30 mouse cellular contexts compared by ENCODE assay signal in genomic region chr10:128225064-128225463, GRCm38 (mm10). TPM values are rescaled to one million over a fixed set of nuclear protein-coding genes. Genes with fewer than 3 reads are reported as not detected.
DNase-seq lines count a peak whose midpoint lies in the region; ATAC-seq lines count a peak whose summit lies in the region.
"Had no signal": no experiment of that assay in that cellular context is flagged by ENCODE, and none has a peak within 500 bp of the region (broad histone marks: within the 10 kb centered on the region; RNA-seq: fewer than 3 reads in every experiment).

No protein-coding gene starts in this region.

- peak overlapping the region; percentile 10; the same call in 1 of the 2 replicates for H3K4me3 ChIP-seq in forebrain, embryonic 10.5 days
- no peak overlapping the region for H3K4me3 ChIP-seq in forebrain, embryonic 14.5 days (ENCODE audit: low read depth, low read length)
- no peak overlapping the region for H3K4me3 ChIP-seq in lung, embryonic 16.5 days (ENCODE audit: low read length)
- H3K4me3 ChIP-seq in embryonic facial prominence, embryonic 14.5 days (ENCODE audit: low read depth, low read length), result no peak overlapping the region
- no peak overlapping the region for H3K4me3 ChIP-seq in limb, embryonic 15.5 days
- H3K4me3 ChIP-seq: heart, adult 2 months; heart, embryonic 15.5 days; intestine, embryonic 15.5 days; layer of hippocampus, adult 2 months; midbrain, embryonic 15.5 days had no signal

- no peak overlapping the region for H3K4me2 ChIP-seq in forebrain, embryonic 14.5 days (ENCODE audit: low read length)
- H3K4me2 ChIP-seq in lung, embryonic 16.5 days (ENCODE audit: low read depth, low read length), result no peak overlapping the region
- 0 out of 2 replicates have a peak overlapping the region, but pooled peaks have one; percentile 3 for H3K4me2 ChIP-seq in embryonic facial prominence, embryonic 14.5 days (ENCODE audit: low read depth, low read length)
- H3K4me2 ChIP-seq in limb, embryonic 15.5 days, result no peak overlapping the region
- H3K4me2 ChIP-seq: heart, embryonic 15.5 days; intestine, embryonic 15.5 days; liver, embryonic 11.5 days; midbrain, embryonic 15.5 days had no signal

- no peak for DNase-seq in forebrain, embryonic 10.5 days (ENCODE audit: extremely low spot score, low spot score)
- DNase-seq in forebrain, embryonic 14.5 days (ENCODE audit: low spot score), result no peak
- DNase-seq in lung, postnatal 4 days, result no peak
- DNase-seq in embryonic facial prominence, embryonic 14.5 days (ENCODE audit: low spot score), result no peak
- no peak for DNase-seq in right cerebral cortex, postnatal 14 days
- DNase-seq: adrenal gland, postnatal 14 days; cerebellum, adult 2 months; cerebellum, postnatal 25 days; embryo, embryonic 11 days; forebrain, postnatal 0 days; gastrocnemius, postnatal 25 days; heart, adult 2 months; heart, postnatal 4 days; kidney, adult 8-10 months; kidney, postnatal 10 days; layer of hippocampus, postnatal 36 days; liver, postnatal 0 days; lung, postnatal 10 days; right cerebral cortex, postnatal 4 days; thymus, postnatal 14 days had no signal

- no peaks in the 10 kb centered on the region for H3K27me3 ChIP-seq in forebrain, embryonic 10.5 days (ENCODE audit: poor library complexity, severe bottlenecking)
- no peaks in the 10 kb centered on the region for H3K27me3 ChIP-seq in forebrain, embryonic 14.5 days (replicated peaks; ENCODE audit: control insufficient read depth, insufficient read depth, low read length)
- H3K27me3 ChIP-seq in lung, embryonic 16.5 days (ENCODE audit: control insufficient read depth, insufficient read depth, low read depth, low read length), result no peaks in the 10 kb centered on the region
- H3K27me3 ChIP-seq in embryonic facial prominence, embryonic 14.5 days (replicated peaks; ENCODE audit: control insufficient read depth, insufficient read depth, low read length), result no peaks in the 10 kb centered on the region
- H3K27me3 ChIP-seq in limb, embryonic 15.5 days, result no peaks in the 10 kb centered on the region
- H3K27me3 ChIP-seq: heart, embryonic 15.5 days; intestine, embryonic 15.5 days; midbrain, embryonic 15.5 days had no signal

- no peaks in the 10 kb centered on the region for H3K36me3 ChIP-seq in forebrain, embryonic 10.5 days (replicated peaks)
- H3K36me3 ChIP-seq in forebrain, embryonic 14.5 days (ENCODE audit: control insufficient read depth, insufficient read depth, low read length), result no peaks in the 10 kb centered on the region
- no peaks in the 10 kb centered on the region for H3K36me3 ChIP-seq in lung, embryonic 16.5 days (ENCODE audit: control insufficient read depth, insufficient read depth, low read length)
- H3K36me3 ChIP-seq in embryonic facial prominence, embryonic 14.5 days (ENCODE audit: control insufficient read depth, insufficient read depth, low read length), result no peaks in the 10 kb centered on the region
- H3K36me3 ChIP-seq in limb, embryonic 15.5 days, result no peaks in the 10 kb centered on the region
- H3K36me3 ChIP-seq: heart, embryonic 15.5 days; intestine, embryonic 15.5 days; midbrain, embryonic 15.5 days had no signal

- no peaks in the 10 kb centered on the region for H3K9me3 ChIP-seq in forebrain, embryonic 10.5 days
- H3K9me3 ChIP-seq in forebrain, embryonic 14.5 days (replicated peaks; ENCODE audit: control insufficient read depth, low read length), result no peaks in the 10 kb centered on the region
- no peaks in the 10 kb centered on the region for H3K9me3 ChIP-seq in lung, embryonic 16.5 days (ENCODE audit: control insufficient read depth, low read length)
- H3K9me3 ChIP-seq in embryonic facial prominence, embryonic 14.5 days (ENCODE audit: control insufficient read depth, low read length), result no peaks in the 10 kb centered on the region
- H3K9me3 ChIP-seq in limb, embryonic 15.5 days, result no peaks in the 10 kb centered on the region
- H3K9me3 ChIP-seq: heart, embryonic 15.5 days; intestine, embryonic 15.5 days; midbrain, embryonic 15.5 days had no signal

- ATAC-seq in forebrain, embryonic 14.5 days, result no peak
- no peak for ATAC-seq in lung, embryonic 16.5 days (ENCODE audit: low read depth)
- ATAC-seq in embryonic facial prominence, embryonic 14.5 days (ENCODE audit: low read depth), result peak; percentile 62; the same call in 1 of the 2 replicates
- ATAC-seq in limb, embryonic 15.5 days (ENCODE audit: insufficient number of reproducible peaks, low FRiP score, low TSS enrichment, low read depth), result no peak
- ATAC-seq: forebrain, postnatal 0 days; hindbrain, embryonic 16.5 days; intestine, embryonic 15.5 days; liver, postnatal 0 days; midbrain, embryonic 15.5 days had no signal

- peaks cover 29% of the 10 kb centered on the region for H3K4me1 ChIP-seq in forebrain, embryonic 10.5 days
- no peaks in the 10 kb centered on the region for H3K4me1 ChIP-seq in forebrain, embryonic 14.5 days (ENCODE audit: control insufficient read depth, insufficient read depth, low read length)
- H3K4me1 ChIP-seq in lung, embryonic 16.5 days (replicated peaks; ENCODE audit: control insufficient read depth, insufficient read depth, low read length), result no peaks in the 10 kb centered on the region
- H3K4me1 ChIP-seq in embryonic facial prominence, embryonic 14.5 days (ENCODE audit: control insufficient read depth, insufficient read depth, low read length), result peaks cover 8% of the 10 kb centered on the region
- peaks cover 14% of the 10 kb centered on the region; the same call in 1 of the 2 replicates for H3K4me1 ChIP-seq in limb, embryonic 15.5 days
- H3K4me1 ChIP-seq: heart, embryonic 15.5 days; midbrain, embryonic 15.5 days had no signal

- 35% methylated on average over 5 of the region's 5 CpGs for WGBS in forebrain, embryonic 10.5 days
- 25% methylated on average over 5 of the region's 5 CpGs for WGBS in forebrain, embryonic 14.5 days
- WGBS in lung, embryonic 16.5 days, result 48% methylated on average over 5 of the region's 5 CpGs
- WGBS in embryonic facial prominence, embryonic 14.5 days, result 28% methylated on average over 5 of the region's 5 CpGs
- WGBS in limb, embryonic 15.5 days, result 36% methylated on average over 5 of the region's 5 CpGs

- H3K27ac ChIP-seq in forebrain, embryonic 10.5 days, result peak overlapping the region; percentile 61
- H3K27ac ChIP-seq in forebrain, embryonic 14.5 days (ENCODE audit: low read depth, low read length), result no peak overlapping the region
- no peak overlapping the region for H3K27ac ChIP-seq in lung, embryonic 16.5 days (ENCODE audit: low read length)
- peak overlapping the region; percentile 50 for H3K27ac ChIP-seq in embryonic facial prominence, embryonic 14.5 days (replicated peaks; ENCODE audit: low read depth, low read length)
- peak overlapping the region; percentile 57 for H3K27ac ChIP-seq in limb, embryonic 15.5 days
- H3K27ac ChIP-seq: heart, adult 2 months; heart, embryonic 15.5 days; intestine, embryonic 15.5 days; layer of hippocampus, adult 2 months; midbrain, embryonic 15.5 days had no signal

- no peak overlapping the region; the same call in 1 of the 2 replicates for H3K9ac ChIP-seq in forebrain, embryonic 14.5 days (ENCODE audit: low read length)
- H3K9ac ChIP-seq in lung, embryonic 16.5 days (ENCODE audit: low read length), result peak overlapping the region; percentile 27; the same call in 1 of the 2 replicates
- H3K9ac ChIP-seq in embryonic facial prominence, embryonic 14.5 days (ENCODE audit: low read depth, low read length), result 0 out of 2 replicates have a peak overlapping the region, but pooled peaks have one; percentile 40
- no peak overlapping the region for H3K9ac ChIP-seq in limb, embryonic 15.5 days
- H3K9ac ChIP-seq: forebrain, postnatal 0 days; heart, embryonic 15.5 days; intestine, embryonic 15.5 days; liver, postnatal 0 days; midbrain, embryonic 15.5 days had no signal

RNA-seq across cellular contexts. Expression of gene Mip, which starts 0.6 kb away (rescaled TPM):
- 0.55 and 0.69 TPM in 2 replicates for polyA plus RNA-seq in forebrain, embryonic 10.5 days (2016; fragmentation: Nextera tagmentation; extraction: Ambion mirVana)
- polyA plus RNA-seq in forebrain, embryonic 14.5 days (2014; fragmentation: Nextera tagmentation; extraction: Ambion mirVana), result 0.19 and 0.22 TPM in 2 replicates
- not detected in 2 replicates for polyA plus RNA-seq in lung, embryonic 16.5 days (2015; fragmentation: Nextera tagmentation; extraction: Ambion mirVana)
- polyA plus RNA-seq in embryonic facial prominence, embryonic 14.5 days (2014; fragmentation: Nextera tagmentation; extraction: Ambion mirVana), result 0.15 and 0.35 TPM in 2 replicates
- 0.12 and 0.26 TPM in 2 replicates for polyA plus RNA-seq in limb, embryonic 15.5 days (2015; fragmentation: Nextera tagmentation; extraction: Ambion mirVana)
- polyA plus RNA-seq: cerebellum, adult 2 months; forebrain, postnatal 0 days; heart, adult 2 months; heart, embryonic 15.5 days; liver, postnatal 0 days; neural tube, embryonic 14.5 days; stomach, embryonic 14.5 days had no signal

RNA-seq across cellular contexts. Expression of gene Timeless, which starts 6.8 kb away (rescaled TPM):
- polyA plus RNA-seq in forebrain, embryonic 10.5 days (2016; fragmentation: Nextera tagmentation; extraction: Ambion mirVana), result 108 and 112 TPM in 2 replicates
- 27.2 and 28.3 TPM in 2 replicates for polyA plus RNA-seq in forebrain, embryonic 14.5 days (2014; fragmentation: Nextera tagmentation; extraction: Ambion mirVana)
- 52.1 and 58.4 TPM in 2 replicates for polyA plus RNA-seq in lung, embryonic 16.5 days (2015; fragmentation: Nextera tagmentation; extraction: Ambion mirVana)
- 35.4 and 53.3 TPM in 2 replicates for polyA plus RNA-seq in embryonic facial prominence, embryonic 14.5 days (2014; fragmentation: Nextera tagmentation; extraction: Ambion mirVana)
- polyA plus RNA-seq in limb, embryonic 15.5 days (2015; fragmentation: Nextera tagmentation; extraction: Ambion mirVana), result 46.2 and 46.9 TPM in 2 replicates

RNA-seq across cellular contexts. Expression of gene Spryd4, which starts 13.5 kb away (rescaled TPM):
- polyA plus RNA-seq in forebrain, embryonic 10.5 days (2016; fragmentation: Nextera tagmentation; extraction: Ambion mirVana), result 29.9 and 32.3 TPM in 2 replicates
- 22.8 and 23.8 TPM in 2 replicates for polyA plus RNA-seq in forebrain, embryonic 14.5 days (2014; fragmentation: Nextera tagmentation; extraction: Ambion mirVana)
- polyA plus RNA-seq in lung, embryonic 16.5 days (2015; fragmentation: Nextera tagmentation; extraction: Ambion mirVana), result 24.1 and 24.5 TPM in 2 replicates
- 30.8 and 35.8 TPM in 2 replicates for polyA plus RNA-seq in embryonic facial prominence, embryonic 14.5 days (2014; fragmentation: Nextera tagmentation; extraction: Ambion mirVana)
- polyA plus RNA-seq in limb, embryonic 15.5 days (2015; fragmentation: Nextera tagmentation; extraction: Ambion mirVana), result 34.2 and 36.3 TPM in 2 replicates

RNA-seq across cellular contexts. Expression of gene Apon, which starts 28.8 kb away (rescaled TPM):
- 0.81 and 1.1 TPM in 2 replicates for polyA plus RNA-seq in forebrain, embryonic 10.5 days (2016; fragmentation: Nextera tagmentation; extraction: Ambion mirVana)
- 0.30 TPM in 1 of 2 replicates, not detected in the other for polyA plus RNA-seq in forebrain, embryonic 14.5 days (2014; fragmentation: Nextera tagmentation; extraction: Ambion mirVana)
- polyA plus RNA-seq in lung, embryonic 16.5 days (2015; fragmentation: Nextera tagmentation; extraction: Ambion mirVana), result 0.14 and 0.63 TPM in 2 replicates
- polyA plus RNA-seq in embryonic facial prominence, embryonic 14.5 days (2014; fragmentation: Nextera tagmentation; extraction: Ambion mirVana), result 0.24 and 0.30 TPM in 2 replicates
- polyA plus RNA-seq in limb, embryonic 15.5 days (2015; fragmentation: Nextera tagmentation; extraction: Ambion mirVana), result 0.25 and 0.47 TPM in 2 replicates
- polyA plus RNA-seq: cerebellum, adult 2 months; forebrain, postnatal 0 days; heart, adult 2 months; midbrain, embryonic 15.5 days; neural tube, embryonic 14.5 days had no signal

RNA-seq across cellular contexts. Expression of gene Gls2, which starts 30.8 kb away (rescaled TPM):
- polyA plus RNA-seq in forebrain, embryonic 10.5 days (2016; fragmentation: Nextera tagmentation; extraction: Ambion mirVana), result 1.5 and 2.3 TPM in 2 replicates
- polyA plus RNA-seq in forebrain, embryonic 14.5 days (2014; fragmentation: Nextera tagmentation; extraction: Ambion mirVana), result 0.32 and 0.95 TPM in 2 replicates
- 1.6 and 1.7 TPM in 2 replicates for polyA plus RNA-seq in lung, embryonic 16.5 days (2015; fragmentation: Nextera tagmentation; extraction: Ambion mirVana)
- polyA plus RNA-seq in embryonic facial prominence, embryonic 14.5 days (2014; fragmentation: Nextera tagmentation; extraction: Ambion mirVana), result 1.1 and 2.6 TPM in 2 replicates
- 1.8 TPM in 2 replicates for polyA plus RNA-seq in limb, embryonic 15.5 days (2015; fragmentation: Nextera tagmentation; extraction: Ambion mirVana)

Comparison
In these comparisons a context has a peak if more than half of its experiments do, and no peak if none do; other contexts are left out.
1. H3K27ac ChIP-seq: peak in forebrain, embryonic 10.5 days (single experiment), embryonic facial prominence, embryonic 14.5 days (single experiment) and limb, embryonic 15.5 days (single experiment); none in forebrain, embryonic 14.5 days (single experiment) and lung, embryonic 16.5 days (single experiment).
2. H3K9ac ChIP-seq: peak in lung, embryonic 16.5 days (single experiment) and embryonic facial prominence, embryonic 14.5 days (single experiment); none in forebrain, embryonic 14.5 days (single experiment) and limb, embryonic 15.5 days (single experiment).